Mouse (Mus musculus) lung, postnatal 0 days (tissue): ENCODE results near the gene Shroom3. TPM values are rescaled to one million over a fixed set of nuclear protein-coding genes. Genes with fewer than 3 reads are reported as not detected.

Experiments used
- ATAC-seq: fragments of 200-750 bp; cut with Nextera tagmentation; 2 replicates; pipeline ENCODE4 v1.8.0; 2017; ENCODE audit warnings: moderate library complexity
- DNase-seq: peaks from one replicate; pipeline ENCODE4 v3.0.0-alpha.2; 2016; ENCODE audit warnings: low spot score
- H3K27ac ChIP-seq: fragments of 300-500 bp; sonication (generic); 2 replicates; pipeline ENCODE4 v1.5.1; 2014; ENCODE audit warnings: antibody characterized with exemption, mild to moderate bottlenecking, low read length, mixed read lengths
- H3K27me3 ChIP-seq: fragments of 300-500 bp; sonication (generic); replicated peaks from 2 replicates; pipeline ENCODE4 v1.6.1; 2014; ENCODE audit warnings: low read length, mixed read lengths; ENCODE audit not compliant: insufficient read depth
- H3K36me3 ChIP-seq: fragments of 300-500 bp; sonication (generic); 2 replicates; pipeline ENCODE4 v1.6.1; 2014; ENCODE audit warnings: low read length, mixed read lengths; ENCODE audit not compliant: insufficient read depth
- H3K4me1 ChIP-seq: fragments of 300-500 bp; sonication (generic); 2 replicates; pipeline ENCODE4 v1.6.1; 2014; ENCODE audit warnings: antibody characterized with exemption, low read depth, low read length, mixed read lengths; ENCODE audit not compliant: insufficient read depth
- H3K4me2 ChIP-seq: fragments of 300-500 bp; sonication (generic); replicated peaks from 2 replicates; pipeline ENCODE4 v1.6.1; 2014; ENCODE audit warnings: low read depth, mild to moderate bottlenecking, low read length, moderate library complexity, mixed read lengths
- H3K4me3 ChIP-seq: fragments of 300-500 bp; sonication (generic); 2 replicates; pipeline ENCODE4 v1.5.1; 2014; ENCODE audit warnings: low read depth, low read length
- H3K9ac ChIP-seq: fragments of 300-500 bp; sonication (generic); replicated peaks from 2 replicates; pipeline ENCODE4 v1.6.1; 2014; ENCODE audit warnings: low read depth, mild to moderate bottlenecking
- H3K9me3 ChIP-seq: fragments of 300-500 bp; sonication (generic); 2 replicates; pipeline ENCODE4 v1.6.1; 2016; ENCODE audit warnings: low read length, mixed read lengths
- CTCF ChIP-seq: IDR thresholded peaks from 2 replicates; pipeline ENCODE4 v1.5.1; 2016; ENCODE audit warnings: antibody characterized with exemption, mild to moderate bottlenecking
- EP300 ChIP-seq: IDR thresholded peaks from 2 replicates; pipeline ENCODE4 v1.6.1; 2016; ENCODE audit warnings: antibody characterized with exemption, mild to moderate bottlenecking, control low read depth
- WGBS: fragments of 180-500 bp; shearing (Covaris S2); extraction: QIAGEN DNeasy Blood & Tissue Kit; methylation state at CpG from one replicate; pipeline ENCODE4 v1.1.7; 2014; 5-methylcytosine and 5-hydroxymethylcytosine counted together
- polyA plus RNA-seq: library from polyadenylated mRNA; unstranded; fragments of >200 nt; fragmentation: Nextera tagmentation; extraction: Ambion mirVana; gene quantifications from 2 replicates; pipeline ENCODE4 v1.2.1, GENCODE M21; 2015

Shroom3 gene
- polyA plus RNA-seq, 1 experiment from 2014 or later = 8.8 TPM

DNA sequence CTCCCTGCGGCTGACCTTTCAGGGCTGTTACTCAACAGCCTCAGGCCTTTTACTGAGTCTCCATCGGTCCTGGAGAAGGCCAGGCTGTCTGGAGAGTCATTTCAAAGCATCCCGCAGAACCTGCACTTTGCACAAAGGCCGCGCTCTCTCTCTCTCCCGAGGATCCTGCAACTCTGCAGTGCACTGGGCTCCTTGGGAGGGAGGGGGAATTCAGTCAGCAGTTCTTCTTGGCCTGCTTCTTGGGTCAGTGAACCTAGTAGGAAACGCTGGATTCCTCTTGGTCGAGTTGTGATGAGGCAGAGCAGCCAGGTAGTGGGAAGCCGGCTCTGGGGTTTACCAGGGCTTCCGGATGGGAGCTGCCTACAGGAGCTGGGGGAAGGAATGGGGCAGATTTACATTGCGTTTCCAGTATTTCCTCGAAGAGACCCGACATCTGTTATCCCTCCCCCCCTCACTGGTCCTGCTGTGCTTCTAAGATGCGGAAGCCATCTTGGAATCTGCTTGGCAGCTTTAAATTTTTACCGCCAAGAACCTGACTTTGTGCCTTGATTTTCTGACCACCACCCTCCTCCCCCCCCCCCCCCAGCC lies 305.6 kb downstream of the Shroom3 start:
- no peaks in the 10 kb centered on the region for H3K9me3 ChIP-seq
- no peak for TF ChIP-seq EP300
- TF ChIP-seq CTCF = no peak
- no peak overlapping the region for H3K4me3 ChIP-seq
- H3K27me3 ChIP-seq = no peaks in the 10 kb centered on the region
- H3K36me3 ChIP-seq = no peaks in the 10 kb centered on the region
- DNase-seq (no peak), ATAC-seq (0 out of 2 replicates have a peak, but pooled peaks have one; percentile 1)
- no peaks in the 10 kb centered on the region for H3K4me1 ChIP-seq
- H3K27ac ChIP-seq = no peak overlapping the region
- H3K4me2 ChIP-seq = no peak overlapping the region
- H3K9ac ChIP-seq = no peak overlapping the region
- 44% methylated on average over 15 of the region's 15 CpGs for WGBS

GRCm38 (mm10) chr5:92992106-92992505 lies 308.9 kb downstream of the Shroom3 start:
- Histone ChIP-seq H3K27ac (no peak overlapping the region), H3K4me1 (no peaks in the 10 kb centered on the region), H3K4me3 (no peak overlapping the region), H3K27me3 (no peaks in the 10 kb centered on the region), H3K4me2 (no peak overlapping the region), H3K9me3 (no peaks in the 10 kb centered on the region), H3K9ac (no peak overlapping the region), H3K36me3 (no peaks in the 10 kb centered on the region)
- WGBS = 51% methylated on average over 3 of the region's 3 CpGs
- TF ChIP-seq EP300 (no peak), CTCF (no peak)
- ATAC-seq (no peak), DNase-seq (no peak)

- no peak overlapping the region for H3K27ac ChIP-seq
- 80% methylated on average over 6 of the region's 6 CpGs for WGBS
- H3K4me2 ChIP-seq = no peak overlapping the region
- H3K4me1 ChIP-seq = no peaks in the 10 kb centered on the region
- no peak for ATAC-seq
- DNase-seq = no peak
- H3K9me3 ChIP-seq = no peaks in the 10 kb centered on the region
- no peak overlapping the region for H3K4me3 ChIP-seq
- H3K36me3 ChIP-seq = no peaks in the 10 kb centered on the region
- H3K9ac ChIP-seq = no peak overlapping the region
- TF ChIP-seq CTCF (no peak), EP300 (no peak)
- H3K27me3 ChIP-seq = no peaks in the 10 kb centered on the region
Measured at GRCm38 (mm10) chr5:92994309-92994708, 311.1 kb downstream of the Shroom3 start.

- Histone ChIP-seq H3K4me3 (no peak overlapping the region), H3K36me3 (no peaks in the 10 kb centered on the region), H3K9ac (no peak overlapping the region), H3K27ac (no peak overlapping the region), H3K27me3 (no peaks in the 10 kb centered on the region), H3K4me2 (no peak overlapping the region), H3K9me3 (no peaks in the 10 kb centered on the region), H3K4me1 (no peaks in the 10 kb centered on the region)
- ATAC-seq (peak; percentile 49; the same call in 1 of the 2 replicates), DNase-seq (peak; percentile 40)
- TF ChIP-seq CTCF (no peak), EP300 (no peak)
- 74% methylated on average over 2 of the region's 2 CpGs for WGBS
Measured at GRCm38 (mm10) chr5:92994861-92995260, 311.6 kb downstream of the Shroom3 start.

DNA sequence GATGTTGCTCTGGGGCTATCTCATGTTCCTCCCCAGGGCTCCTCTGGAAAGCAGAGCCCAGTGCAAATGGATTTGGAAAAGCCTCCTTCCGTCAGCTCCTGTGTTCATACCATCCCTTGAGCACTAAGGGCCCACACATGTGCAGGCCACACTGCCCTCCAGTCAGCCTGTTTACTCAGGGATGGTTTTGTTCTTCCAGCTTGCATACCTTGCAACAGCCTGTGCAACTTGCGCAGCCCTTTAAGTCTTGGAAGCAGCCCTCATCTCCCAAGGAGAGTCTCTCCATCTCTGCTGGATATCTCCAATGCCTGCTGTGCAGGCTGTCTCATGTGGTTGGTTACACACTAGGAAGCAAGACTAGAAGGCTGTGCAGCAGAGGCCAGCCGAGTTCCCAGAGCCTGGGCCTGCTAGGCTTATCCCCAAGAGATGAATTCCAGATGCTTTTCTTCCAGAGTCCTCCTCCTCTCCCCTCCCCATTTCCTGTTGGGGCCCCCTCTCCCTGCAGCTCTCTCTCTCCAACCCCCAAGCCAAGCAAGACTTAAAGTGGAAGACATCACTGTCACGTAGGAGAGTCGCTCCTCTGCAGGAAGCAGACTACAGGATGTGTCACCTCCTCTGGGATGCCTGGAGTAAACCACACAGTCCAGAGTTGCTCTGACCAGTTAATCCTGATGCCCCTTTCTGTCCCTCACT lies 314.3 kb downstream of the Shroom3 start:
- H3K4me2 ChIP-seq = no peak overlapping the region
- ATAC-seq = peak; percentile 78

DNA sequence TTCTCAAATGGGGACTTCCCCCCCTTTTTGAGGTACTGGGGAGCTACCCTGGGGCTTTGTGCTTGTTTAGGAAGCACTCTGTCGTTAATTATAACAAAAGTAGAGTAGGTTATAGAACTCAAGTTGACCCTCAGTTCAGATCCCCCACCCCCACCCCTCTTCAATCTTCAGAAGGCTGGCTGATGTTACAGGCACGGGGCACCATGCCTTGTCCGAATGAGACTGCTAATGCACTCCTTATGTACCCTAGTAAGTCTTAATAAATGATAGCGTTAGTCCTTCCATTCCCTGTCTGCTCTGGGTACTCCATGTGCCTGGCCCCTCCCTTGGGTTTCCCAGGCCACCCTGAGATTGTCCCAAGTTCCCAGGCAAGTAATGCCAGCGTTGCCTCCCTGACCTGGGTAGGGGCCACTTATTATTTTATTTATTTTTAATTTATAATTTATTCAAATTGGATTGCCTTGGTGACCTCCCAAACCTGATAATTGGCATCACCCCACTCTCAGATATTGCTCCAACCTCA lies 315.3 kb downstream of the Shroom3 start:
- Histone ChIP-seq H3K9ac (no peak overlapping the region), H3K4me3 (no peak overlapping the region), H3K27me3 (no peaks in the 10 kb centered on the region), H3K4me2 (no peak overlapping the region), H3K9me3 (no peaks in the 10 kb centered on the region), H3K27ac (peak overlapping the region; percentile 33), H3K36me3 (no peaks in the 10 kb centered on the region), H3K4me1 (peaks cover 9% of the 10 kb centered on the region; the same call in 1 of the 2 replicates)
- DNase-seq (no peak), ATAC-seq (no peak)
- no peak for TF ChIP-seq EP300
- no peak for TF ChIP-seq CTCF
- 30% methylated on average over 5 of the region's 5 CpGs for WGBS

More for the DNA sequence above, 314.3 kb downstream of the Shroom3 start:
- WGBS = 31% methylated on average over 5 of the region's 5 CpGs
- TF ChIP-seq CTCF (no peak), EP300 (peak; percentile 49; the same call in 1 of the 2 replicates)
- H3K4me3 ChIP-seq = no peak overlapping the region
- H3K36me3 ChIP-seq = no peaks in the 10 kb centered on the region
- peaks cover 9% of the 10 kb centered on the region; the same call in 1 of the 2 replicates for H3K4me1 ChIP-seq
- peak overlapping the region; percentile 69; the same call in 1 of the 2 replicates for H3K27ac ChIP-seq
- H3K27me3 ChIP-seq = no peaks in the 10 kb centered on the region
- peak; percentile 81 for DNase-seq
- H3K9ac ChIP-seq = no peak overlapping the region
- H3K9me3 ChIP-seq = no peaks in the 10 kb centered on the region
